Mouse (Mus musculus) cerebellum, adult 9-10 months (tissue): ENCODE results near the gene Kcnn1.

Experiments used
- DNase-seq: peaks from one replicate; pipeline ENCODE4 v3.0.0; 2022

Kcnn1 gene

DNA sequence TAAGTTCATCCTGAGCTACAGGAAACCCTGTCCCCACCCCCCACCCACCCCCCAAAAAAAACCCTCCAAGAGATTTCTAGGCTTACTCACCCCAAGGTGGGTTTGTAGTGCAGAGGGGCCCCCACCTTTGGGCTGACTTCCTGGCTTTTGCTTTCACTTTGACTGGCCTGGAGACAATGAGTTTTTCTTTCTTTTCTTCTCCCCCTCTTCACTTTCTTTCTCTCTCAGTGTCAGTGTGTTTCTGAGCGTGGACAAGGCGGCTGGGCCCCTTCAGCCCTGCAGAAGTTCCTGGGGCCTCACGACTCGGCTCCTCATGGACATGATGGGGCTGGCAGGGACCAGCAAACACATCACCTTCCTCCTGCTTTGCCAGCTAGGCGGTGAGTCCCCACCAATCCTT, 54.8 kb downstream of the Kcnn1 start, which contains the start of gene Il12rb1:
TSS of gene Il12rb1 (plus strand) at position 211 of the 400 bp plus-strand sequence.
- DNase-seq = no peak

- DNase-seq = no peak
Measured at GRCm38 (mm10) chr8:70807304-70807703, 55.8 kb downstream of the Kcnn1 start.

- DNase-seq = no peak
Measured at GRCm38 (mm10) chr8:70806541-70806940, 56.5 kb downstream of the Kcnn1 start.

DNA sequence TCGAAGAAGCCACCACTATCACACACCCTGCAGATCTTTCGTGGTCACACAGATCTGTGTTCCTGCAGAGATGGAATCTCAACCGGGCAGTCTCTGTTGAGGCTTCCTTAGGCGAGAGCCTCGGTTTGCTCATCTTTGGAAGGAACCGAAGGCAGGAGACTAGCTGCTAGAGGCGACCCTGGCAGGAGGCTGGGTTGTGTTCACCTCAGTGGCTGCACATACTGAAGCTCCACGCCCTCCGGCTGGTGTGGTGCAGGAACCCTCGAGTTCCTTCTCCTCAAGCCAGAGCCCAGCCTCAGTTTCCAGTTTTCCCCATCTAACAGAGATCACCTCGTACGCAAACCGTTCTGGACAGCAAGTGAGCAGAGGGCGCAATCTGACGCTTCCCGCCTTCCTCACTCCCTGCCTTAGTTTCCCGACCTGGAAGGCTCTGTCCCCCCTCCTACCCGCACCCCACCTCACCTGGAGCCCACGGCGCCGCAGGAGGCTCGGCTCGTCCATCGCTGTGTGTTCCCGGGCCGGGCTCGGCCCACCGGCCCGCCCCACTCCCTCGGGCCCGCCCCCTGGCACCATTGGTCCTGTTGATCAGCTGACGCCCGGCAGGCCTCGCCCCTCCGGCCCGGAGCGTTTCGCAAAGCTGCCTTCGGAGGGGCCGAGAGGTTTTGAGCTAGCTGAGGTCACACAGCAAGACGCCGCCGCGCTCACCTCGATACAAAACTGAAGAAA, 58.4 kb downstream of the Kcnn1 start, which contains the start of gene Mast3:
TSS of gene Mast3 (minus strand) at position 574 of the 726 bp plus-strand sequence.
- DNase-seq = no peak

DNA sequence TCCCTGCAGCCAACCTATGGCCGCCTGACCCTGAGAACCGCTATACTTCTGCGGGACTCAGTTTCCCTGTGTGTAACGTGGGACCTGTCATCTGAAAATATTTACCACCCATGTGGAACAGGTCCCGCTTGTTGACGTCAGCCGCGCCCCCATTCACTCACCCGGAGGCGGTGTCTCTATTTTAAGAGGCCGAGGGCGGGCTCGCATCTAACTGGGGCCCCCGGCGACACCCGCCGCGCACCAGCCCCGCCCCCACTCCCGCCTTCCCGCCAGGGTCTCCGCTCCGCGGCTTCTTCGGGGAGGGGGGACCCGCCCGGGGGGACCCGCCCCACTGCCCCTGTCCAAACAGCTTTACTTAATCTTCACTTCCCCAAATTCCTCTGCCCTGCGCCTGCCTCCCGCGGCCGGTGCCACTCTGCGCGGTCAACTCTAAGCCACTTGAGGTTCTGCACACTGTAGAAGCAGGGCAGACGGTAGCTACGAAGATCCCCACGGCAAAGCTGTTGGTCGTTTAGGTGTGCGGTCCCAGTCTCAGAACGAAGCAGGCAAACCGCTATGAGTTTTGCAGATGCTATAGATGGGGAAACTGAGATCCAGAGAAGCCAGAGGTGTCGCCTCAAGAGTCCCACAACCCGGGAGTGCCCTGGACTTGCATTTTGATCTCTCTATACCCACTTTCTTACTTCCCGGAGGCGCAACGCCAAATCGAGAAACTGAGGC, 59.1 kb downstream of the Kcnn1 start:
- no peak for DNase-seq

DNA sequence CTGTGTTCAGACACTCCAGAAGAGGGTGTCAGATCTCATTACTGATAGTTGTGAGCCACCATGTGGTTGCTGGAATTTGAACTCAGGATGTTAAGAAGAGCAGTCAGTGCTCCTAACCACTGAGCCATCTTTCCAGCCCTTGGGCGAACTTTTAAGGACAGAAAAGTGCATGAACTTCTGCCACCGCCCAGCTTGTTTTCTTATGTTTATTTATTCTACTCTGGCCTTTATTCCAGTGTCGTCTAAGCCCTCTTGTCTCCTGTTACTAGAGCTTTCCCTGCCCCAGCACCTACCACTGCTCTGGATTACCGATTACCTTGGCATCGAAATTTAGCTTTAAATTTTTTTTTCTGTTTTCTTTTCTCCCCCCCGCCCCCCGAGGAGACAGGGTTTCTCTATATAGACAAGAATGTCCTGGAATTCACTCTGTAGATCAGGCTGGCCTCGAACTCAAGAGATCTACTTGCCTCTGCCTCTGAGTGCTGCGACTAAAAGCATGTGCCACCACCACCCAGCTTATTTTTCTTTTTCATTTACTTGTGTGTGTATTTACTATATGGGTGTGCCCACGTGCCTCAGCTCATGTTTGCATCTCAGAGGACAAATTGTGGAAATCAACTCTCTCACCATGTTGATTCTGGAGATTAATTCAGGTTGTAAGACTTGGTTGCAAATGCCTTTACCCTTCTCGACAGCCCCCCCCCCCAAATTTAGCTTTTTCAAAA, 60.1 kb downstream of the Kcnn1 start:
- DNase-seq = no peak

- no peak for DNase-seq
Measured at GRCm38 (mm10) chr8:70801830-70802229, 61.2 kb downstream of the Kcnn1 start.

- DNase-seq = no peak
Measured at GRCm38 (mm10) chr8:70801156-70801555, 61.9 kb downstream of the Kcnn1 start.

DNA sequence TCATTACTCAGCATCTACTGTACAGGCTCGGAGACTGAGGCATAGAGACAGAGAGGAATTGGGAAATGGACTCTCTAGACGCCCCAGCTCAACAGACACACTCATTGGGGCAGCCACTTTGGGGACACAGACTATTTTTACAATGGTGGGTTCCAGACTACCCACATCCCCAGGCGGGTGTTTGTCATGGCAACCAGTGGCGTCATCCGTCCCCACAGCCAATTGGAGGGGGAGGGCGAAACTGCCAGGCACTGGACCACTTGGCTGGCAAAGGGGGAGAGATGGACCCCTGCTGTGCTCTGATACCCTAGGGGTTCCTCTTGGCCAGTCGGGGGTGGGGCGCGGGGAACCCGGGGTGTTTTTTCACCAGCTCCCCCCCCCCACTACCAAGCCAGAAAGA, 62.4 kb downstream of the Kcnn1 start:
- no peak for DNase-seq

DNA sequence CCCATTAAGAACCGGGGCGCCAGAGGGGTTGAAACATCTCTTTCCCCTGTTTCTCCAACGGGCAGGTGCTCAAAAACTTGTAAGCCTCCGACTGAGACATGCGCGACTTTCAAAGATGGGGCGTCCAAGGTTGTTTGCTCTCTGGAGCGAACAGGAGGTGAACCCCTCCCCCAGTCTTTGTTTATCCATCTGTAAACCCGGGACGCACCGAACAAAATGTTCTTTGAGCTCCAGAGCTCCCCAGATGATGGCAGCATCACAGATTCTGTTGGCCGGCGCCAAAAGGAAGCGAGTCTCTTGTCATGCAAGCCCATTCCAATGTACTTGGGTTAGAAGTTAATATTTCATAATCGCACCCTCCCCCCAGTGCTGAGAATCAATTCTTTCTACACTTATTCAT, 64.8 kb downstream of the Kcnn1 start:
- DNase-seq = peak; percentile 55

- peak; percentile 87 for DNase-seq
Measured at GRCm38 (mm10) chr8:70797081-70798070, 65.7 kb downstream of the Kcnn1 start.

GRCm38 (mm10) chr8:70796403-70797080, 66.5 kb downstream of the Kcnn1 start:
- DNase-seq = peak; percentile 65

- DNase-seq = peak; percentile 48
Measured at GRCm38 (mm10) chr8:70795370-70795769, 67.7 kb downstream of the Kcnn1 start.

- DNase-seq = peak; percentile 34
Measured at GRCm38 (mm10) chr8:70794215-70794614, 68.8 kb downstream of the Kcnn1 start.

DNA sequence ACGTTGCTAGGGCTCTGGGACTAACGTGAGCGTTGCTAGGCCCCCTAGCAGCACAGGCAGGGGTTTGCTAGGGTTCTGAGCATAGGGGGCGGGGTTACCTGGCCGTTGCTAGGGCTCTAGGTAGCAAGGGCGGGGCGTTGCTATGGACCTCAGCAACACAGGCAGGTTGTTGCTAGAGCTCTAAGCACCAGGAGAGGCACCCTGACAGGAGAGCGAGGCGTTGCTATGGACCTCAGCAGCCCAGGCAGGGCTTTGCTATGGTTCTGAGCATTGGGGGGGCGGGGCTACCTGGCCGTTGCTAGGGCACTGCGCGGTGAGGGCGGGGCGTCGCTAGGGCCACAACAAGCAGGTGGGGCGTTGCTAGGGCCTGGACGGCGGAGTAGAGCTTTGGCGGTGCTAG, 70.4 kb downstream of the Kcnn1 start:
- DNase-seq = peak; percentile 82
